Mouse (Mus musculus) erythroblast, embryonic 14.5 days (primary cell): ENCODE measurements around the gene Nacc2.

Experiments
- GATA1 ChIP-seq: IDR thresholded peaks from 2 replicates; pipeline ENCODE4 v1.6.1; 2012; ENCODE audit warnings: low read length, inconsistent platforms, mixed read lengths
- TAL1 ChIP-seq: IDR thresholded peaks from 3 replicates; pipeline ENCODE4 v1.6.1; 2012; ENCODE audit warnings: low read length, inconsistent platforms, mixed read lengths

- TF ChIP-seq GATA1 (no peak), TAL1 (no peak)
Observed at GRCm38 (mm10) chr2:26086505-26086904, 36.5 kb downstream of the Nacc2 start.
